Comparison of ENCODE assay signal across 8 mouse cellular contexts in genomic region chr2:30712841-30713401, GRCm38 (mm10).
DNase-seq lines count a peak whose midpoint lies in the region; ATAC-seq and TF ChIP-seq lines count a peak whose summit lies in the region.

No protein-coding gene starts in this region.

- TF ChIP-seq CTCF in lung, postnatal 0 days (IDR thresholded peaks at IDR 0.05), result no peak

- H3K36me3 ChIP-seq in lung, postnatal 0 days (ENCODE audit: insufficient read depth, low read length), result no peaks in the 10 kb centered on the region
- no peaks in the 10 kb centered on the region for H3K36me3 ChIP-seq in hindbrain, embryonic 11.5 days (ENCODE audit: control insufficient read depth, insufficient read depth, low read length)
- no peaks in the 10 kb centered on the region for H3K36me3 ChIP-seq in neural tube, embryonic 13.5 days

- H3K27me3 ChIP-seq in lung, postnatal 0 days (replicated peaks; ENCODE audit: insufficient read depth, low read length), result no peaks in the 10 kb centered on the region
- H3K27me3 ChIP-seq in hindbrain, embryonic 11.5 days (ENCODE audit: control insufficient read depth, insufficient read depth, low read length), result no peaks in the 10 kb centered on the region
- H3K27me3 ChIP-seq in neural tube, embryonic 13.5 days, result no peaks in the 10 kb centered on the region

- 45% methylated on average over 9 of the region's 9 CpGs for WGBS in lung, postnatal 0 days
- 63% methylated on average over 9 of the region's 9 CpGs for WGBS in hindbrain, embryonic 11.5 days
- 57% methylated on average over 9 of the region's 9 CpGs for WGBS in neural tube, embryonic 13.5 days

- H3K4me3 ChIP-seq in lung, postnatal 0 days (ENCODE audit: low read depth, low read length), result no peak overlapping the region
- no peak overlapping the region for H3K4me3 ChIP-seq in hindbrain, embryonic 11.5 days (ENCODE audit: low read depth, low read length)
- H3K4me3 ChIP-seq in neural tube, embryonic 13.5 days, result no peak overlapping the region

- H3K9me3 ChIP-seq in lung, postnatal 0 days (ENCODE audit: low read length), result no peaks in the 10 kb centered on the region
- H3K9me3 ChIP-seq in hindbrain, embryonic 11.5 days (ENCODE audit: control insufficient read depth, low read length), result no peaks in the 10 kb centered on the region
- H3K9me3 ChIP-seq in neural tube, embryonic 13.5 days, result no peaks in the 10 kb centered on the region

- peaks cover 36% of the 10 kb centered on the region for H3K4me1 ChIP-seq in lung, postnatal 0 days (ENCODE audit: insufficient read depth, low read depth, low read length)
- peaks cover 46% of the 10 kb centered on the region for H3K4me1 ChIP-seq in hindbrain, embryonic 11.5 days (replicated peaks; ENCODE audit: control insufficient read depth, insufficient read depth, low read length)
- H3K4me1 ChIP-seq in neural tube, embryonic 13.5 days (replicated peaks), result peaks cover 75% of the 10 kb centered on the region

- TF ChIP-seq EP300 in lung, postnatal 0 days (IDR thresholded peaks at IDR 0.05), result no peak

- no peak overlapping the region for H3K4me2 ChIP-seq in lung, postnatal 0 days (replicated peaks; ENCODE audit: low read depth, low read length)
- no peak overlapping the region for H3K4me2 ChIP-seq in hindbrain, embryonic 11.5 days (replicated peaks; ENCODE audit: low read depth, low read length)
- H3K4me2 ChIP-seq in neural tube, embryonic 13.5 days, result no peak overlapping the region

- peak overlapping the region; percentile 85 for H3K27ac ChIP-seq in lung, postnatal 0 days (ENCODE audit: low read length)
- H3K27ac ChIP-seq in hindbrain, embryonic 11.5 days (ENCODE audit: low read depth, low read length), result peak overlapping the region; percentile 83
- peak overlapping the region; percentile 97 for H3K27ac ChIP-seq in neural tube, embryonic 13.5 days (replicated peaks)

- ATAC-seq in CD4-positive, CD25-positive, alpha-beta regulatory T cell, adult 4 months, result no peak
- no peak for ATAC-seq in lung, postnatal 0 days
- ATAC-seq in hindbrain, embryonic 11.5 days (ENCODE audit: low FRiP score), result no peak
- no peak for ATAC-seq in neural tube, embryonic 13.5 days (ENCODE audit: low read depth)
- ATAC-seq in inflammation-experienced regulatory T-cells, adult 6 months, result no peak

- peak; percentile 54 for DNase-seq in CD4-positive, CD25-positive, alpha-beta regulatory T cell, adult 2 months (ENCODE audit: low read depth, low spot score)
- peak; percentile 40 for DNase-seq in lung, postnatal 0 days (ENCODE audit: low spot score)
- no peak for DNase-seq in lung, postnatal 14 days
- no peak for DNase-seq in hindbrain, embryonic 11.5 days (ENCODE audit: low spot score)
- no peak for DNase-seq in natural killer cell, adult 2 months (ENCODE audit: low spot score in 2 of 2)

- no peak overlapping the region for H3K9ac ChIP-seq in lung, postnatal 0 days (replicated peaks; ENCODE audit: low read depth)
- peak overlapping the region; percentile 69; the same call in 1 of the 2 replicates for H3K9ac ChIP-seq in hindbrain, embryonic 11.5 days (ENCODE audit: low read depth, low read length)
- H3K9ac ChIP-seq in neural tube, embryonic 13.5 days, result no peak overlapping the region

Comparison
In these comparisons a context has a peak if more than half of its experiments do, and no peak if none do; other contexts are left out.
1. DNase-seq: peak in CD4-positive, CD25-positive, alpha-beta regulatory T cell, adult 2 months (single experiment) and lung, postnatal 0 days (single experiment); none in lung, postnatal 14 days (single experiment), hindbrain, embryonic 11.5 days (single experiment) and natural killer cell, adult 2 months (0 of 2).
2. Peak in every context shown above with its lines, with median percentiles within 50 percentile points of each other: H3K27ac ChIP-seq.